Mouse (Mus musculus): ENCODE measurements around the gene Sult4a1.

Sult4a1 gene

DNA sequence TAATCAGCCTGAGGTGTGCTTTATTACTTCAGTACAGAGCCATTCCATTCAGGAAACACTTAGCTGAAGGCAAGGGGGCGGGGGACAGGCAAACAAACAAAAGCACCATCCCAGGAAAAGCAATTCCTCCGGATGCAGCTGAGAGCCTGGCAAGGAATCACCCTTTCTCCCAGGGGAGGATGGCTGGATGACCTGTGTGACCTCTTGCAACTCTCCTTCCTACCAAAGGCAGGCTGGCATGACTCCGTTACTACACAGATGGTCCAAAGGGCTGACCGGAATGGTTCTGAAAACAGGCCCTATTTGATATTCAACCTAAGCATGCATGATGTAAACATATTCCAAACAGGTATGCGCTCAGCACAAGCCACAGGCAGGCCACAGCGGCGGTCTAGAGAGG lies 56.0 kb downstream of the Sult4a1 start:
- no peak for DNase-seq (ENCODE audit: extremely low read depth, low read depth, low spot score)

DNA sequence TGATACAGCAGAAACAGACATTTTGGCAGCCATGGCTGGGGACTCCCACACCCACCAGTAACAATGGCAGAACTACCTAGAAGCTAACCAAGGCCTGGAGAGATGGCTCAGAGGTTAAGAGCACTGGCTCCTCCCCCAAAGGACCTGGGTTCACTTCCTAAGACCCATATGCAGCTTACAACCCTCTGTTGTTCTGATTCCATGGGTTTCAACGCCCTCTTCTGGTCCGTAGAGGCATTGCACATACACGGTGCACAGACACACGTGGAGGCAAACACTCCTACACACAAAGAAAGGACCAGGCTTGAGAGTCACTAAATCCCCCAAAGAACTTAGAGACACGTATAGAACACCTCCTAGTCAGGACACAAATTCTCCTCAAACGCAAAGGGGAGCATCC lies 60.0 kb downstream of the Sult4a1 start:
- DNase-seq (ENCODE audit: extremely low read depth, low read depth, low spot score): no peak

DNA sequence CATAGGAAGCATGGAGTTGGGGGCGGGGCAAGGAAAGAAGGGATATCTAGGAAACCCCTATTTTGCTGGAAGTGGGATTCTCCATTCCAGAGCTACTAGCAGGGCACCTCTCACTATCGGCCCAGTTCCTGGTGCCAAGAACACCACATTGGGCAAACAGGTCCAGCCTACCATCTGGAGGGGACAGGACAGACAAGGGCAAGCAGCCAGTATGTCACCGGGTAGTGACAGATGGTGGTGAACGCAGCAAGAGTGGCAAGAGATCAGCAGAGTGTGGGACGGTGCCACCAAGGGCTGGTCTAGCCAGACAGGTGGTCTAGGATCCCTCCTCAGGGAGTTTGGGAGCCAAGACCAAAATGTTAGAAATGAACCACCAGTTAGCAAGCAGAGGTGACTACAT lies 68.5 kb downstream of the Sult4a1 start:
- DNase-seq (ENCODE audit: extremely low read depth, low read depth, low spot score): no peak
